Mouse (Mus musculus): Measurements from ENCODE around the gene Ccnjl.

Ccnjl gene

GRCm38 (mm10) chr11:43528683-43529499 lies at the start of gene Ccnjl:
Gene Ccnjl (plus strand): TSS chr11:43528784.
- DNase-seq (ENCODE audit: low read depth, low spot score): peak; percentile 75

DNA sequence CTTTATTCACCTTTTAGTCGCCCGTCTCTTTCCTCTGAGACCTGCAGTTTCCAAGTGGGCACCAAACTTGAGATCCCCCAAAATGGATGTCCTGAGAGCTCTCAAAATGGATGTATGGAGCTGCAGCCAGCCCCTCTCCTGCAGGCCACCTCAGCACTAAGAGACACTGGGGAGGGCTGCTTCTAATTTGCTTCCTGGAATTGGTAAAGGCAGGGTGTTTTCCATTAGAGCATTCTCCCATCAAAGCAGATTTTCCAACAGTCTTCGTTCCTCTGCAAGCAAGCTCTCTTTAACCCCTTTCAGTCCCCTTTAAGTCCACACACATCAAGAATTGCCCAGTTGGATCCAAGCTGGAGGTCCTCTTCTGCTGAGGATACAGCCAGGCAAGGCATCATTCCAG lies 49.2 kb upstream of the Ccnjl start:
- no peak for DNase-seq (ENCODE audit: low read depth, low spot score)

GRCm38 (mm10) chr11:43480561-43480960 lies 48.0 kb upstream of the Ccnjl start:
- no peak for DNase-seq (ENCODE audit: low read depth, low spot score)

DNA sequence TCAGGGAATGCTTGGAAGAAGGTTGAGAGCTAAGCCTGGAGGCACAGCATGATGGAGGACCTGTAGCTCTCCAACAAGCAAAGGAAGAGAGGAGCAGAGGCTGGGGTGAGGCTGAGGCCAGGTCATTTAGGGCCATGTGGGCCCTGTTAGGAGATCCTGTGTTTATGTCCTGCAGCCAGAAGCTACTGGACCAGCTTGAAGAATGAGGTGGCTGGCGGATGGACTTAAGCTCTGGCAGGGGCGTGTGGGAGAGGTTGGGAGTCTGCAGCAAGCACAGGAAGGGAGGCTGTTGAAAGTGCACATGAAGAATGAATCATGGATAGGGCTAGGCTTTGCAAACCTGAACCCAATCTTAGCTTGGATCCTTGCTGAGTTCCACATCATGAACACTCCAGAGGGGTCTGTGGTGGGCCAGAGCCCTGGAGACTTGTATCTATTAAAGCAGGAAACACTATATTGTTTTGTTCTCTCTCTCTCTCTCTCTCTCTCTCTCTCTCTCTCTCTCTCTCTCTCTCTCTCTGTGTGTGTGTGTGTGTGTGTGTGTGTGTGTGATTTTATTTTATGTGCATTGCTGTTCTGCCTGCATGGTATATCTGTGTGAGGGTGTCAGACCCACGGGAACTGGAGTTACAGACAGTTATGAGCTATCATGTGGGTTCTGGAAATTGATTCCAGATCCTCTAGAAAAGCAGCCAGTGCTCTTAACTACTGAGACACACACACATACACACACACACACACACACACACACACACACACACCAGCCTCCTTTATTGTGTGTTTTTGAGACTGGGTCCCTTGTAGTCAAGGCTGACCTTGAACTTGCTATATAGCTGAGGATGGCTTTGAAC lies 46.7 kb upstream of the Ccnjl start:
- DNase-seq (ENCODE audit: low read depth, low spot score): no peak

- no peak for DNase-seq (ENCODE audit: low read depth, low spot score)
Observed at GRCm38 (mm10) chr11:43483122-43483792, 45.3 kb upstream of the Ccnjl start.

GRCm38 (mm10) chr11:43484057-43484456 lies 44.5 kb upstream of the Ccnjl start:
- DNase-seq (ENCODE audit: low read depth, low spot score): no peak

DNA sequence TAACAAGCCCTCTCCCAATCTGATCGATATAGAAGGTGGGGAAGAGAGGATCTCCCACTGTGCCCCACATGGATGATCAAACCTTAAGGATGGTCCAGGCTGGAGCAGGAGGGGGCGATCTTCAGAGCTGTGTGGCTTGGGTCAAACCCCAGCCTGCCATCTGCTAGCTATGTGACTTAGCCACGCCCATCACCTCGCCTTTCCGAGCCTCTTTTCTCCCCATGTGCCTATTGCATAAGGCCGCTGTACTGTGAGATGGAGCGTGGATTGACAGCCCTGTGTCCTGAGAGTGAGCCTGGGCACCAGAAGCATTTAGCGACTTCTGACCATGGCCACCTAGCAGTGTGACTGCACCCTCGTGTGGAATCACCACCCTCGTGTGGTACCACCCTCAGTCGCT lies 43.9 kb upstream of the Ccnjl start:
- DNase-seq (ENCODE audit: low read depth, low spot score): no peak

GRCm38 (mm10) chr11:43485855-43486254 lies 42.7 kb upstream of the Ccnjl start:
- DNase-seq (ENCODE audit: low read depth, low spot score): no peak

- DNase-seq (ENCODE audit: low read depth, low spot score): peak; percentile 64
Observed at GRCm38 (mm10) chr11:43492663-43493062, 35.9 kb upstream of the Ccnjl start.

DNA sequence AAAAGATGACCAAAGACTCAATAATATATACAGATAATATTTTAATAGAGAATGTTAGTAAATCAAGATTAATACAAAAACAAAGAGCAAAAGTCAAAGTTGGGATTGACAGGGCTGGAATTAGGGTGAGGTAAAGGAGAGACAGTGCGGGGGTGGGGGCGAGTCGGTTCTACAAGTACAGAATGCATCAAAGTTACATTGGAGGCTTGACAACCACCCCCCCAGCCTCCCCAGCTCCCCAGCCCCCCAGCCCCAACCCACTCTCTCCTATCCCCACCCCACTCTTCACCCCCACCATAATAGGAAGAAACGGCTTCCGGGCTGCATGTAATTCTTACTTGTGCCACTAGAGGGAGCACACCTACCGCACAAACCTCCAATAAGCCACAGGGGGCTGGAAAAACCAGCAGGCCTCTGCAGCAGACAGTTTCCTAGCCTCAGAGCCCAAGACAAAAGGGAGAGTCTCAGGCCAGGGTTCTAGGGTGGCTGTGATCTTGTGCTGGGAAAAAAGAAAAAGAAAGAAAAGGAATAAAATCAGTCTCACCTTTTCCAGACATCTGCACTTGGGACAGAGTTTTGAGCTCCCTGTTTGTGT lies 34.7 kb upstream of the Ccnjl start:
- DNase-seq (ENCODE audit: low read depth, low spot score): peak; percentile 82

DNA sequence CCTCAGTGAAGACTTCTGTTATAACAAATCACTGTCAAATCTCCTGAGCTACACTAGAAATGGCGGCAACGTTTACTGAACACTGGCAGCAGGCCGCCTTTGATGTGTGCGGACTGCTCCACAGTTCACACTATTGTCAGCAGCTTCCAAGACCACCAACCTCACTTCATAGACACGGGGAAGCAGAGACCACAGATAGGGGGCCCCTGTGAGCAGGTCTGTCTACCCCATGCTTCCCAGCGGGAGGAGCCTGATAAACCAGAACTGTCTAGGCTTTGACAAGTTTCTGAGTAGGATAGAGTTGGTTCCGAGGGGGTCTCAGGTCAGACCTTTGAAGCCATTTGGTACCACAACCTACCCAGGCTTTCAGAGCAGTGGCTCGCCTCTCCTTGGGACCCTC lies 33.5 kb upstream of the Ccnjl start:
- peak; percentile 44 for DNase-seq (ENCODE audit: low read depth, low spot score)

DNA sequence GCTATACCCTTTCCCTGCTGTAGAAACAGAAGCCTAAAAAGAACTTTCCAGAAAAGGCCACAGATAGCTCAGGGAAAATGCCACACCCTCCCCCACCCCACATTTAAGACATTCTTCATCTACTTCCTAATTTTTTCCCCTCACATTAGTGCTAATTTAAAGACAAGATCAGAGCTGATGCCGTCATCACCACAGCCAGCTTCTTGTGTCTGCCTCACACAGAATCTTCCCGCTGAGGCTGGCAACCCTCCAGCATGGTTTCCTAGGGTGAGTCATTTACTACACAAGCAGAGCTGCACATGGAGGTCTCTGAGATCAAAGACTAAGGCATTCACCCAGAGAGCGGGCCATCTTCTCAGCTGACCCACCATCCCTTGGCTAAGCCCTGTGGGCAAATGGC lies 33.1 kb upstream of the Ccnjl start:
- DNase-seq (ENCODE audit: low read depth, low spot score): no peak

DNA sequence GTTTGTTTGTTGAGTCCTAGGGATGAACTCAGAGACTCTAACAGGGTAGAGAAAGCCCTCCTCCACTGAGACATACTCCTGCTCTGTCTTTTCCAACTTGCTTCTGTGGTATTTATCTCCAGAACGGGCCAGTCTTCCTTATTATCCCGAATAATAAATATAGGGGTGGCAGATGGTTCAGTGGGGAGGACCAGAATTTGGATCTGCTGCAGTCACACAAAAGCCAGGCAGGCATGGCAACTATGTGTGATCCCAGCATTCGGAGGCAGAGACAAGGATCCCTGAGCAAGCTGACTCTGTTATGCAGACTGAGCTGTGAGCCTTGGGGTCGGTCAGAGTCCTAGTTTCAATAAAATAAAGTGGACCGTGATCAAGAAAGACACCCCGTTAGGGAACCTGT lies 27.3 kb upstream of the Ccnjl start:
- DNase-seq (ENCODE audit: low read depth, low spot score): no peak

- no peak for DNase-seq (ENCODE audit: low read depth, low spot score)
Observed at GRCm38 (mm10) chr11:43505188-43505587, 23.4 kb upstream of the Ccnjl start.

DNA sequence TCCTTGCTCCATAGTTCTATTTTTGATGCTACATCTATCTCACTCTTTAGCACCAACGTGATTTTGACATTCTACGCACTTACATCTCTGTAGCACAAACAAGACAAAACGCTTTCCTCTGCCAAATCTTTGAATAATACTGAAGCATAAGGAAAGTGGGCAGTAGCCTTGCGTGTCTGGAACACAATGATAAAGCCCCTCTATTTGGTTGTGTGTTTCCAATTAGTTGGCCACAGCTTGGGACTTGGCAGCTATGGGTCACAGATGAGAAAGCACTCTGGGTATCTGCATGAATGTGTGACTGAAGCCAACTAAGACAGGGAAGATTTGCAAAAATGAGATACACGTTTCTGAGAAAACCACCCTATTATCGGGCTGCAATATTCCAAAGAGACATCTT lies 20.6 kb upstream of the Ccnjl start:
- DNase-seq (ENCODE audit: low read depth, low spot score): no peak

GRCm38 (mm10) chr11:43509878-43510277 lies 18.7 kb upstream of the Ccnjl start:
- no peak for DNase-seq (ENCODE audit: low read depth, low spot score)

GRCm38 (mm10) chr11:43512661-43513190 lies 15.9 kb upstream of the Ccnjl start:
- peak; percentile 71 for DNase-seq (ENCODE audit: low read depth, low spot score)

DNA sequence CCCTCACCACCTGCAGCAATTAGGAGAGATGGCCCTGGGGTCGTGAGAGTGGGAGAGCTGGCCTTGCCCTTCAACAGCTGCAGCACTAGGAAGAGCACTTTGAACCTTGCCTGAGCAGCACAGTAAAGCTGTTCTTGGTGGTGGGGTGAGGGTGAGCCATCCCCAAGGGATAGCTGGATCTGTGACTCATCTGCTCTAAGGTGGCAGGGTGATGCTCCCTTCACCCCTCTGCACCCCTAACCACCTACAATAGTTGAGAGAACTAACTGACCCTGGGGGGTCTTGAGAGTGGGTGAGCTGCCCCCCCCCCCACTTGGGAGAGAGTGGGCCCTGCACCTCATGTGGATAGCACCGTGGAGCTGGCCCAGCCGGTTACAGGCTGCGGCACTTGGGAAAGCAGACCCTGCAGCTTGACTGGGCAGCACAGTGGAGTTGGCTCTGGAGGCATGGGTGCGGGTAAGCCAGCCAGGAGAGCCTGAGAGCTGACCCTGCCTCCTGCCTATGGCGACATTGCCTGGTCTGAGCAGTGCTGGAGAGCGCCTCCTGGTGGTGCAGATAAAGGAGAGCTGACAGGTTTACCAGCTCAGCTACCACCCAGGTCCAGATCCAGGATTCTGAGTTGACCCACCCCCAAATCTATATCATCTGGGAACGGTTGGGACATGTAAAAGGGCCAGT lies 12.1 kb upstream of the Ccnjl start:
- peak; percentile 81 for DNase-seq (ENCODE audit: low read depth, low spot score)

DNA sequence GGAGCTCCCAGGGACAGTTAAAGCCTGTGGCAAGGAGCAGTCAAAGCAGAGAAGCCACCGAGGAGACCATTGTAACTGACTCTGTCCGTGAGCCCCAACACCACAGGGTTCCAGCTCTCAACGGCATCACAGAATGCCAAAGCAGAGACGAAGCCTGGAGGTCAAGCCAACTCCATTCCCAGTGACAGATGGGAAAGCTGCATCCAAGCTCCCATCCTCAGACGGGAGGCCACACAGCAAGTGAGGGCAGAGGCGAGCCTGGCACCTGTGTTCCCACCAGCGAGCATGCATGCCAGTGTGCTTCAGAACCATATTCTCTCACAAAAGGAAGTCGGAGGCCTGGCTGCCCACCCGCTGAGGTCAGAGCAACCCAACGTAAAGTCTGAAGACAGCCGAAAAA lies 10.9 kb upstream of the Ccnjl start:
- no peak for DNase-seq (ENCODE audit: low read depth, low spot score)

DNA sequence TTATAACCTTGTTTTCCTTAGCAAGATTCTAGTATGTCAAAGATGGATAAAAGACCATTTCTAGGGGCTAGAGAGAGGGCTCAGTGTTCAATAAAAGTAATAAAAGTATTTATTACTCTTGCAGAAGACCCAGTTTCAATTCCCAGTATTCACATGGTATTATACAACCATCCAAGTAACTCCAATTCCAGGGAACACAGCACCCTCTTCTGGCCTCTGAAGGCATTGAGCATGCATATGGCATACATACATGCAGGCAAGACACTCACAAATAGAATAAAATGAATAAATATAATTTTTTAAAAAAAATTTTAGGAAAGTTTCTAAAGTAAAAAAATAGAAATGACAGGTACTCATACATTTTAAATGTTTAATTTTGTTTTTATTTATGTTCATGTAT lies 10.5 kb upstream of the Ccnjl start:
- DNase-seq (ENCODE audit: low read depth, low spot score): peak; percentile 47

DNA sequence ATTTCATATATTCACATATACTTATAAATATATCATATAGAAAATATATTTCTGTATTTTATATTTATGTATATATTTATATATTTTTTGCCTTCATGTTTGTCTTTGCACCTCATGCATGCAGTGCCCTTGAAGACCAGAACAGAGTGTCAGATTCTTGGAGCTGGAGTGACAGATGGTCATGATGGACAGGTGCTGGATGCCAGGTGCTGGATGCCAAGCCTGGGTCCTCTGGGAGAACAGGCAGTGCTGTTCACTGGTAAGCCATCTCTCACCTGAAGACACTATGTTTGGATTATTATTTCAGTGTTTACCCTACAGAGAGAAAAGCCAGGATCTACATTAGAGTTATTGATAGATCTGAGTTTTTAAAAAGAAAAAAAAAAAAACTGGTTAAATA lies 9.8 kb upstream of the Ccnjl start:
- no peak for DNase-seq (ENCODE audit: low read depth, low spot score)

Measured in R1 (cell line).